Mouse (Mus musculus) adrenal gland, adult 8-10 months (tissue): ENCODE results near the gene Nipsnap2. TPM values are rescaled to one million over a fixed set of nuclear protein-coding genes. Genes with fewer than 3 reads are reported as not detected.
"Not testable (repeated sequence)": the region's sequence is repeated elsewhere in the genome, so short reads cannot be mapped to it uniquely, and the experiment has no call there.

ENCODE experiments used
- DNase-seq: peaks from one replicate; pipeline ENCODE4 v3.0.0; 2022
- total RNA-seq, 4 experiments: library from RNA; stranded (reverse); gene quantifications; 2 replicates each; pipeline ENCODE4 v1.2.4; 2022

The Nipsnap2 gene
- 100 to 1,000 TPM; 133 to 158 (median 149) TPM for total RNA-seq

DNA sequence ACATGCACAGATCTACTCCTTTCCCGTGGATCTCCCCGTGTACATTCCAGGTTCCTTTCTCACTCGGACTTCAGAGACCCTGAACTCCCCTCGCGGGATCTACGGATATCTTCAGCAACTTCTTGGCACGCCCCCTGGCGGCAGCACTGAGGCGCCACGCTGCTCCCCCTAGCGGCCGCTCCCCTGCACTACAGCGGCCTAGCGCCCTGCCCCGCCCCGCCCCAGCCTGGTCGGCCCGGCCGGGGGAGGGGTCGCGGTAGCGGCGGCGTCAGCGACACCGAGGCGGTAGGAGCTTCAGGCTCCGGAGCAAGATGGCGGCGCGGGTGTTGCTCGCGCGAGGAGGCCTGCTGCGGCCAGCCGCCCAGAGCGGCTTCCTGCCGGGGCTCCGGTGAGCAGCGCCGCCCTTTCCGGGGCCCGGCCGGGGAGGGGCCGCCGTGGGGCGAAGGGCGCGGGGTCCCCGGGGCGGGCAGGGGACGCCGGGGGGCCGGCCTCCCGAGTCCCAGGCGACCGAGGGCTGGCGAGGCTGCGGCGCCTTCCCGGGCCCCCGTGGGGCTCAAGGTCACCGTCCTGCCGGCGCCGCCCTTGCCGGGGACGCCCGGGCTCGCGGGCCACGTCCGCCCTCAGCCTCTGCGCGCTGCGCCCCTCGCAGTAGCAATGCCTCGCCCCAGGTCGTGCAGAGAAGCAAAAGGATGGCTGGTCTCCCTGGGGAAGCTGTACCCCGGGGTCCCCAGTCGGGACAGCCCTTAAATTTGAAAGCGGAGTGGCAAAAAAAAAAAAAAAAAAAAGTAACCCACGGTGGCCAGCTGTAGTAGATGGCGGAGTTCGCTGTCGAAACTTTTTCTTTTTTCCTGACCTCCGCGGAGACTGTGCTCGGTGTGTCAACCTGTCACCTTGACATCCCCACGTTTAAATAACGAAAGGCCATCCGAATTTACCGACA lies at the start of gene Nipsnap2:
Nipsnap2 (plus strand) TSS at position 230 of the 940 bp plus-strand sequence.
- DNase-seq, result peak; percentile 86

DNA sequence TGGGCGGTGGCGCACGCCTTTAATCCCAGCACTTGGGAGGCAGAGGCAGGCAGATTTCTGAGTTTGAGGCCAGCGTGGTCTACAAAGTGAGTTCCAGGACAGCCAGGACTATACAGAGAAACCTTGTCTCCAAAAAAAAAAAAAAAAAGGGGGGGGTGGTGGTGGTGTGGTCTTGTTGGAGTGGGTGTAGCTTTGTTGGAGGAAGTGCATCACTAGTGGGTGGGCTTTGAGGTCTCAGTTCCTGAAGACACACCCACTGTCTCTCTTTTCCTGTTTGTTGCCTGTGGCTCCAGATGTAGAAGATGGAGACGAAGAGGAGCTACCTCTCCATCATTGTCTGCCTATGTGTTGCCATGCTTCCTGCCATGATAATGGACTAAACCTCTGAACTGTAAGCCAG lies 39.7 kb upstream of the Nipsnap2 start:
- not testable (repeated sequence) for DNase-seq

DNA sequence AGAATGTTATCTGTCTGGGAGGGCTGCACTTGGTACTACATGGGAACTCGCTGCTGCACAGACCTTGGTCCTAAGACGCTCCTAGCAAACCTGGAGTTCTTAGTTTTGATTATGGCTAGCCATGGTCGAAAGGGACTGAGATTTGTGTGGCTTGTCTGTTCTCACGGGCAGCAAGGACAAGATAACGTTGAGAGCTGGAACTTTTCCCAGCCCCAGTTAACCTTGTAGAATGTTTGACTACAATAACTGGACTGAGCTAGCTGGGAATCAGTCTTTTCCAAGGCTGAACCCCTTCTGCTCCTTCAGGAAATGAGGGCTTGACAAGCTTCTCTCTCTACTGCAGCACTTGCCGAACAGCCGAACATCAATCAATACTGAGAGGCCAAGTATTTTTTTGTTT lies 37.2 kb upstream of the Nipsnap2 start:
- peak; percentile 54 for DNase-seq

DNA sequence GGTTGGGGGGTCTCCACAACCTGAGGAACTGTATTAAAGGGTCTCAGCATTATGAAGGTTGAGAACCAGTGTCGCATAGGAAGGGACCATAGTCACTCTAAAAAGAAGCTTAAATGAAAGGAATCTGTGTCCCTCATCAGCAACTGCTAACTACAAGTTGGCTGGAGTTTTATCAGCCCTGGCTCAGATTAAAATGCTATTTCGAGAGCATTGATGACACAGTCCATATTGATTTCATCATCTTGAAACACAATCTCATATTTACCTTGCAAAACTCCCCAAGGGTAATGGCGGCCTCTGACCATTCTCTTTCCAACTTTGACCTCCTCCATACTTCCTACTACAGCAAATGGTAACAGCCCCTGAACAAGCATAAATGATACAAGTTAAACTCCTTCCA lies 34.3 kb upstream of the Nipsnap2 start:
- no peak for DNase-seq

DNA sequence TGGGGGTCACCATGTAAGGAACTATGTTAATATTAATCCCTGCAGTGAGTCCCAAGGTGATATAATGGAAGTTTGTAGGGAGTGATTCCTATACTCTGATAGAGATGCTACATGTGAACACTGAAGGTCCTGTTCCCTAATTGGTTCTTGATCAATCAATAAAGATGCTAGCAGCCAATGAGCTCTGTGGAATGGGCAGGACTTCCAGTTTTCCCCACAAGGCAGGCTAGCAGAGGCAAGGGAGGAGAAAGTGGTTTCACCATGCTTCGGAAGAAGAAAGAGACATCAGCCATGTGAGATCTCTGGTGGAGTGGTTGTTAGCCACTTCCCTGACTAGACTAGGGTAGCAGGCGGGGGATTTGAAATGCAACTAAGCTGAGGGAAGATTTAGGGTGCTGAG lies 24.4 kb upstream of the Nipsnap2 start:
- no peak for DNase-seq

DNA sequence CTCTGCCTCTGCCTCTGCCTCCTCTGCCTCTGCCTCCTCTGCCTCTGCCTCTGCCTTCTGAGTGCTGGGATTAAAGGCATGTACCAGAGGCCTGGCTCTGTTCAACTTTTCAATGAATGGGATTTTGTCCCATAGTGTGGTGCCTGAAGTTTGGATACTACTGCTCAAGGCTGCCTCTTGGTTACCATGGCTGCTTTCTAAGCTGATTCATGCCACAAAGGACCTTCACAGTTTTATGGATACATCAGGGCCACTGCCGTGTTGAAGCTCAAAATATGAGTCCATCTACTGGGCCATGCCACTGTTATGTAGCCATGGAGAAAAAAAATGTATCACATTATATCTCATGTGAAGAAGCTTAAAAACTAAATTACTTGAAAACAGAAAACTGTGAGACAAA lies 23.2 kb upstream of the Nipsnap2 start:
- DNase-seq, result peak; percentile 46

DNA sequence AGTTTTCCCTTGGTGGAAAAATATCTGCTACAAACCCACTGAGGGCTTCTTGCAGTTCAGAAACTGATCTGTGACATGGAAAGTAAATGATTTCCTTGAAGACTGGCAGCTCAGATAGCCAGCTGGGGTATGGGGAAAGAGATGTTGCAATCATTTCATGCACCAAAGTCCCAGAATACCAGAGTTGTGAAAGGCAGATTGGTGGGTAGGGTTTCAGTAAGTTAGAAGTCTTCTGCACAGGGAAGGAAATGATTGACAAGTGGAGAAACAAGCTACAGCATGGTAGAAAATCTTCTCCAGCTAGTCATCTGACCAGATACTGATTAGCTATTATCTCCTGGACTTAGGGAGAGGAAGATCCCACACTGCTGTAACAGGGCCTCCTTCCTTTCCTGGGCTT lies 21.5 kb upstream of the Nipsnap2 start:
- DNase-seq, result no peak

DNA sequence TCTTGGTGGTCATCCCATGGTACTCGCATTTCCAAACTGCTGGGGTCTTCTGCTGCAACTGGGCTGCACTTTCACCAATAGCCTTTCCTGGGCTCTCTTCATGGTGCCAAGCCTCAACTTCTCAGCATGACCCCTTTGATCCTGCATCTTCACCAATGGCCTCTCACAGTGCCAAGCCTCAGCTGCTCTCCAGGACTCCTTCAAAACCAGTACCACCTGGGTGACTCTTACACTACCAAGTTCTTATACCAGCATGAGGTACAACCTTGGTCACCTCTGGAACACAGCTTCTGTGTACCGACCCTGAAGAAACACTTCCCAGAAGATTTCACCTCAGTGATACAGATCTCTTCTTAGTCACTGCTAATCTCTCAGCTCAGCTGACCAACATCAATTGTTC lies 16.5 kb upstream of the Nipsnap2 start, which contains the start of gene Sept14:
Sept14 (minus strand) TSS at position 101 of the 400 bp plus-strand sequence.
- DNase-seq, result no peak

DNA sequence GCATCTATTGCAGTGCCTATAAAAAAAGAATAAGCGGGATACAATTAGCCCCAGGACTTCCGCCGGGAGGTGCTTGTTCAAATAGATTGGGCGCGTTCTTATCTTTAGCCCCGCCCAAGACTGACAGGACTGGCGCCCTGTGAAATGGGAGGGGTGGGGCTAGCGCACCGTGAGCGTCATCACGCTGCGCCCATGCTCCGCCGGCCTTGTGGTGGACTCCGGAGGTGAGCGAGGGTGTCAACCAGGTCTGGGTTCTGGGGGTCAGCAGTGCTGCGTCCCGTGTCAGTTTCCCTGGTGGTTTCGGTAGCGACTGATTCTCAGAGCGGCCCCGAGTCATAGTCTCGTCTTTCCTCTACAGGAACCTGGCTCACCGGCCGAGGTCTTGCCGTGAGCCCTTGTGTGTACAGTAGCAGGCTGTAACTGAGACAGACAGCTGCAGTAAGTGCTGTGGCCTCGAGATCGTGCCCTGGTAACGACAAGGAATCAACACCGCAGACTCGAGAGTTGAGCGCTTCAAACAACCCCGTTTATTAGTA lies 9.5 kb upstream of the Nipsnap2 start, which contains the start of gene Mrps17:
Mrps17 (plus strand) TSS at position 172 of the 536 bp plus-strand sequence.
- DNase-seq, result peak; percentile 91

DNA sequence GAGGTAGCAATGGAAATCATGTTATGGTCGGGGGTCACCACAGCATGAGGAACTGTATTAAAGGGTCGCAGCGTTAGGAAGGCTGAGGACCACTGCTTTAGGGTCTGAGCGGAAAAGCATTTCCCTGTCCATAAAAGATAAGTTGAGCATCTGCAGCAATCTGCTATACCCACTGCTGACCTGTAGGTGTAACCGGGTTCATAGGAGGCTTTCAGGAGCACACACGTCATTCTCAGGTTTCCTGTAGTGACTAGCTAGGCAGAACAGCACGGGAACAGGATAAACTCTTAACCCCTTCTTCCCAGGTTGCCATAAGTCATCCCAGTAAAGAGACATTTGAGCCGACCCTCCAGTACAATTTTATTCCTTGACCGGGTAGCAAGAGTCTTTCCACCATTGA lies 7.8 kb upstream of the Nipsnap2 start:
- DNase-seq, result no peak

DNA sequence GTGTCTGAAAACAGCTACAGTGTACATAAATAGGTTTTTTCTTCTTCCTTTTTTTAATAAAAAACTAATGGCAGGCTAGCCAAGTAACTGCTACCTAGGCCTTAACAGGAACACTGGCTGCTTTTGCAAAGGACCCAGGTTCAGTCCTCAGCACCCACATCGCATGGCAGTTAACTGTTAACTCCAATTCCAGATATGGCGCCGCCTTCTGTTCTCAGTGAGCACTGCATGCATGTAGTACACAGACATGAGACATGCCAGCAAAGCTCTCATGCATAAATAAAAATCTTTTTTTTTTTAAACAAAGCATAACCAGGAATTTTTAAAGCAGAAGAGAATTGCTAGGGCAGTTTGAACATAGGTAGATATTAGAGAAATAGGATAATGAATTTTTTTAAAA lies 4.7 kb upstream of the Nipsnap2 start:
- DNase-seq, result no peak

DNA sequence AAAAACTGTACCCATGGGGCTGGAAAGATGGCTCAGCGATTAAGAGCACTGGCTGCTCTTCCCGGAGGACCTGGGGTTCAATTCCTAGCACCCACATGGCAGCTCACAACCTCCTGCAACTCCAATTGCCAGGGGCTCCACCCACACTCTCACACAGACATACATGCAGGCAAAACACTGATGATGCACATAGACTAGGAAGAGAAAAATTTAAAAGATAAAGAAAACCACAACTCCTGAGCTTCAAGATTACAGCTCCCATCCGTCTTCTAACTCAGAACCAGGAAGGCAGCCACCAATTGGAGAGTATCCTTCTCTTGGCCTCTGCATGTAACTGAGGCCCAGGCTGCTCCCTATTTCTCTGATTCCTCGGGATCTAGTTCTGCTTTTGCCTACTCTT lies 595 bp upstream of the Nipsnap2 start:
- no peak for DNase-seq

DNA sequence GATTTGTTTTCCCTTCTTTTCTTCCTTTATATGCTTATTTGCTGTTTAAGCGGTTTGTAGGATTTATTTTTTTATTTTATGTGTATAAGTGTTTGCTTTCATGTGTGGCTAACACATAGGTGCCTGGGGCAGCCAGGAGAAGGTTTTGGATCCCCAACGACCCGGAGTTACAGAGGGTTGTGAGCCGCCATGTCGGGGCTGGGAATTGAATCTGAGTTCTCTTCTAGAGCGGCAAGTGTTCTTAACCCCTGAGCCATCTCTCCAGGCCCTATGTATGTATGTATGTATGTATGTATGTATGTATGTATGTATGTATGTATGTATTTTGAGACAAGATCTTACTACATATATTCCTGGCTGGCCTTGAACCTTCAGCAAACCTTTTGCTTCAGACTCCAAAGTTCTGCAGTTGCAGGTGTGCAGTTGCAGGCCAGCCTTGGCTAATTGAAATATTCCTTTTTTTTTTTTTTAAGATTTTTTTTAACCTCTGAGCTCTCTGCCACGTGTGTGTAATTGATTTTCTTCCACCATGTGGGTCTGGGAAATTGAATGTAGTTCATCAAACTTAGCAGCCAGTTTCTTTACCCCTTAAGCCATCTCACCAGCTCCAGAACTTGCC lies 1.0 kb downstream of the Nipsnap2 start:
- DNase-seq, result no peak

DNA sequence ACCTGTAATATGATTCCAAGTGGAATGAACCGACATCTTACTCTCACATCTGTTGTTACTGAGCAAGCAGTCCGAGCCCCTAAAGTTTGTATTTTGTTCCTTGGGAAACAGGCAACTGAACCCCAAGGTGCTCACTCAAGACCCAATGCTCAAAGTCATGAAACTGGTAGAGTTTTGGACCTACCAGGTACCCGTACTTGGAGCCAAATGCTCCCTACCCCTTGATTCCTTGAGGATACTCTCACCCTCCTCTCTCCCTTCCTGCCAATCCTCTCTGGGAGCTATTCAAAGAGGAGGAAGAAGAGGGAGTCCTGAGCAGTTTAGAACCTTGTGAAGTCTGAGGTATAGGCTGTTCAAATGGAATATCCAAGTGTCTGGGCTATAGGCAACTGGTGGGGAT lies 1.9 kb downstream of the Nipsnap2 start:
- DNase-seq, result no peak

DNA sequence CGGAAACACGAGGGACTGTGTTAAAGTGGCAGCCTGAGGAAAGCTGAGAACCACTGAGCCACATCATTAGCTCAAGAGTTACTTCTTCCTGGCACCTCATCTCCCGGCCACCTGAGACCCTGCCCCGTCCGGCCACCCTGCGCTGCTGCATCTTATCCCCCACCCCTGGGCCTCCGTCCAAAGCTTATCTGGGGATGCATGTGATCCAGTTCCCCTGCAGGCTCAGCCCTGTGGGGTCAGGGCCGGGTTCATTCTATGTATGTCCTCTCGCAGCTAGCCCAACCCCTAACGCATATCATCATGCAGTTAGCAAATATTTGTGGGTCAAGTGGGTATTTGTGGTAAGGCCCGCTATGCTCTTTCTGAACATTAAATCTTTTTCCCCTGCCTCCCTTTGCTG lies 4.4 kb downstream of the Nipsnap2 start:
- no peak for DNase-seq

DNA sequence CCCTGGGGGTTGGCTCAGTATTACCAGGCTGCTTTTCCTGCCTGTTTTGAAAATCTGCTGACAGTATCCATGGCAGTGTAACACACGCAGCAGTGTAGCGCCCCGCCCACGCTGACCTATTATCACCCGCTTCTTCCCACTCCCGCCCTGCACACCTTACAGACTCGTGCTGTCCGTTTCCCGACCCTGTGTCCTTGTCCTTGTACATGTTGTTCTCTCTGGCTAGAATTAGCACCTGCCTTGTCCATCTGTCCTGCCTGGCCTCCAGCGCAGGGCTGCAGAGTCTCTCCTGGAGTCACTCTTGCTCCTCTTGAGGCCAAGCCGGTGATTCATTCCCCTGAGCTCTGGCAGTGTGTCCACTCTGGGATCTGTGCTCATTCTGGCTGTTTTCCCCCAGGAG lies 5.5 kb downstream of the Nipsnap2 start:
- DNase-seq, result peak; percentile 54

DNA sequence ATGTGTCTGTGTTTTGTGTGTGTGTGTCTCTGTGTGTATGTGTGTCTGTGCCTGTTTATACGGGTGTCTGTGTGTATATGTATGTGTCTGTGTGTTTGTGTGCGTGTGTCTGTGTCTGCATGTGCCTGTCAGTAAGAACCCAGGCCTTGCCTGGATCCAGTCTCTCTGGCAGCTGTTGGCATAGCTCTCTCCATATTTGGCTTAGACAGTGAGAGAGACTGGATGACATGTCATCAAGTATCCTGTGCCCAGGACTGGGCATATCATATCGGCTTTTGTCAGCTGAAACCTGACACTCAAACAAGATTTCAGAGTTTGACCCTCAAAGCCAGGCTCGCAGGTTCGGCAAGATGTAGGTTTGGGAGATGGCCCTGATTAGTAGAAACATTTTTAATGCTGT lies 6.2 kb downstream of the Nipsnap2 start:
- DNase-seq, result no peak

DNA sequence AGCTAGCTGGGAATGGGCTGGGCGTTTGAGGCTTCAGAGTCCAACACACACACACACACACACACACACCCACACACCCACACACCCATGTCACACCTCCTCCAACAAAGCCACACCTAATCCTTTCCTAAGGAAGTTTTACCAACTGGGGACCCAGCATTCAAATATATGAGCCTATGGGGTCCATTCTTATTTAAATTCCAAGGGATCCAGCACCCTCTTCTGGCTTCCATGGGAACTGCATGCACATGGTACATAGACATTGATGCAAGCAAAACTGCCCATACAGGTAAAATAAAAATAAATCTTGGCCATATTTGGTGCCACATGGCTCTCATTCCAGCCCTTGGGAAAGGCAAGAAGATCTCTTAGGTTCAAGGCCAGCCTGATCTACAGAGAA lies 16.1 kb downstream of the Nipsnap2 start:
- DNase-seq, result no peak

DNA sequence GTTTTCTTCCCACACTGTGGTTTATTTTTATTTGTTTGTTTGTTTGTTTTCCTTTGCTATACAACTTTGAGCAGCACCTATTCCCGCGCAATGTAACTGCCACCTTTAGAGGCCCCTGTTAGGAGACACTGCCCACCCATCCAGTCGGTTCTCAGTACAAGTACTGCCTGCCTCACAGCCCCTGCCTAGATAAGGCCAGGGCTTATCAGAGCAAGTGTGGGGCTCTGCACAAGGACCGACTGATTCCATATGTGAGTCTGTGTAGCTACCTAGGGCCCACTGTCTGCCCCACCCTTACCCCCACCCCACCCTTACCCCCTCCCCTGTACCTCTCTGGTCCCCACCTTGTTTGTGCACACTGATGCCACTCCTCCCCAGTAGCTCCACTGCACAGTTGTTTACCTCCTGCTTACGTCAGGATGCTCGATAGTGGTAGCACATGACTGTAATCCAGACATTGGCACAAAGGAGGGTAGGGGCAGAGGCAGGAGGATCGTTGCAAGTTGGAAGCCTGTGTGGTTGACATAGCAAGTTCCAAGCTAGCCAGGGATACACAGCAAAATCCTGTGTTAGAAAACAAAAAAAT lies 18.1 kb downstream of the Nipsnap2 start:
- DNase-seq, result no peak

DNA sequence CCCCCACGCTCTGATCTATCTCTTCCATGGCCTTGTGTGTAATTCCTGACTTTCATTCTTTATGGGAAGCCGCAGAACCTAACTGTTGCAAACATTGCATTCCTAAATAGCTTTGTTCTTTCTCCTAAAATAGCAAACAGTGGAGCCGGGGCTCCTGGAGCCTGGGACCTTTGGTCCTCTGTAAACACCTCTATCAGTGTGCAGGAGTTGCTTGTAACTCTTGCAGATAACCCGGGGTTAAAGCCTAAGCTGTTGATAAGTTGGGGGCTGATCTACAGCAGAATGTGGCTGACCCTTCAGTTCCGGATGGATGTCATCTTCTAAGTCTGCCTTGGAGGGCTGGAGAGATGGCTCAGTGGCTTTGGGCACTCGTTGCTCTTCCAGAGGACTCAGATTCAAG lies 19.2 kb downstream of the Nipsnap2 start:
- no peak for DNase-seq

DNA sequence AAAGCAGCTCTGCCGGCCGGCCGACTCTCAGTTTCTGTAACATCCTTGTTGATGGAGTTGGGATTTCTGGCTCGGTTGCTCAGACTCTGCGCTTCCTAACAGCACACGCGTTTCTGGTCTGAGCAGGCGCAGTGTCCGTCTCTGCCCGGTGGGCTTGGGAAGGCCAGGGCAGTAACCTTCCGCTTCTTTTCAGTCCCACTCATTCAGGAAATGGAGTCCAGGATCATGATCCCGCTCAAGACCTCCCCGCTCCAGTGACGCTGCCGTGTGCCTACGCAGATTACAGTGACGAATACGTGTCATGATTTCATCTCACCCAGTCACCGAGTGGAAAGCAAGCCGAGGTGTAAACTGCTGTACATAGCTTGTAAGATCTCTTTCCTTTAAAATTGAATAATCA lies 32.0 kb downstream of the Nipsnap2 start:
- no peak for DNase-seq

DNA sequence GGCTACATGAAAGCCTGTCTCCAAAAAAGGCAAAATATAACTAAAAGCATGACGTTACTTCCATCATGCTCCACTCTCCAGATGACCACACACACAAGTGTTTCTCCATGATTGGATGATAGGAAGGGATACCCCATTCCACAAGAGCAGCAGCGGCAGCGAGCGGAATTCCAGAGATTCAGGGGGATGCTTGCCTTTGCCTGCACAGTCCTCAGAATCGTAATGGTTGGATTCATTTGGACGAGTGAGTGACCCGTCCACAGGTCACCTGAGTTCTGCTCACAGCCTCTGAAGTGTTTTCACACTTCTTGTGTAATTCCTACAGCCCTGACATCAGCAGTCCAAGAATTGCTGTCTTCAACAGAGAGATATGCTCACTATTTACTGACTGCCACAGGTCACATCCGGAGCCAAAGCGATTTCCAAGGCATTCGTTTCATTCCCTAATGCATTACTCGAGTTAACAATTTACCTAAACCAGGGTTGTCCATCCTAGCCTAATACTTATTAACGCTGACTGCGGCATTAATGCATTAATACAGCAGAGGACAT lies 35.1 kb downstream of the Nipsnap2 start:
- DNase-seq, result no peak
